Mouse (Mus musculus): Measurements from ENCODE around the gene Ahnak. TPM values are rescaled to one million over a fixed set of nuclear protein-coding genes. Genes with fewer than 3 reads are reported as not detected.
A peak's percentile ranks its signal among the peaks of the same experiment; 100 is the strongest.
"Not testable (repeated sequence)": the region's sequence is repeated elsewhere in the genome, so short reads cannot be mapped to it uniquely, and the experiment has no call there.

Gene Ahnak
- total and polyA plus RNA-seq, 2 experiments, result 1.2 to 10.9 TPM

DNA sequence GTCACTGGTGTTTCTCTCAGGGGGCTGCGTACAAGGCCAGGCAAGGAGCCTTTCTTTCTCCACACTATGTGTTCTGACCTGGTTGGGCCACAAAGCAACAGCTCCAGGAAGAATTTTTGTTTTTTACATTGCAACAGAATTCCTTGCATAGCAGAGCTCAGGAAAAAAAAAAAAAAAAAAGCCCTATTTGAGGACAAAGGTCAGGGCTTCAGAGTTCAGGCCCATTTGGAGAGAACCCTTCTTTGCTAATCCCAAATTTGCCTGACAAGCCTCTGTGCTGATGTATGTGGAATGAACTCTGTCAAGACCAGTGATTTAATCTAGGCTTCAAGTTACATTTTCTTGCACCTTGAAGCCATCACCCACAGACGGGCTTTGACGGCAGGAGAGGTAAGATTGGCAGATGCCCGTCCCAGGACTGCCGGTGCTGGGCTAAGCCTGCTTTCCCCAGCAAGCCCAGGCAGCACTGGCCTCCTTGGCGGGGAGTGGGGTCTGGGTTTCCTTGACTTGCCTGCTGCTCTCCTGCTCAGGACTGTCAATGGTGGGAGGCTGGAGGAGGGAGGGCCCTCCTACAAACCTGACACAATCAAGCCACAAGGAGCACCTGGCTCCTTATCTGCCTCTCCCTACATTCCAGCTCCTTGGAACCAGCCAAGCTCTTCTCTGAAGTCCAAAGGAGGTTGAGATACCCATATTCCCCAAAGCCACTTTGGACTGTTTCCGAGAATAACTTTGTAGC, 58.3 kb downstream of the Ahnak start:
- peak; percentile 84 for DNase-seq (ENCODE audit: extremely low read depth, low read depth, low spot score)
- no peaks in the 10 kb centered on the region; the same call in 1 of the 2 replicates for H3K79me2 ChIP-seq (ENCODE audit: control insufficient read depth, insufficient read depth, low read length)
- H3K36me3 ChIP-seq (ENCODE audit: control insufficient read depth, insufficient read depth, low read length), result no peaks in the 10 kb centered on the region
- 28% methylated on average over 7 of the region's 7 CpGs for WGBS
- no peaks in the 10 kb centered on the region for H3K27me3 ChIP-seq (ENCODE audit: control insufficient read depth, insufficient read depth, low read length)
- peak overlapping the region; percentile 95 for H3K27ac ChIP-seq (replicated peaks; ENCODE audit: insufficient read depth, low read depth, low read length)
- TF ChIP-seq POLR2A (IDR thresholded peaks at IDR 0.05; ENCODE audit: extremely low read depth, insufficient read depth, low read length), result no peak
- no peak for TF ChIP-seq CTCF (IDR thresholded peaks at IDR 0.05; ENCODE audit: low read depth, low read length)
- H3K4me3 ChIP-seq (ENCODE audit: insufficient read depth, low read depth, low read length), result peak overlapping the region; percentile 58
- peaks cover 10% of the 10 kb centered on the region for H3K4me1 ChIP-seq (ENCODE audit: control insufficient read depth, insufficient read depth, low read length)
- H3K9ac ChIP-seq (ENCODE audit: low read depth, low read length), result peak overlapping the region; percentile 63

DNA sequence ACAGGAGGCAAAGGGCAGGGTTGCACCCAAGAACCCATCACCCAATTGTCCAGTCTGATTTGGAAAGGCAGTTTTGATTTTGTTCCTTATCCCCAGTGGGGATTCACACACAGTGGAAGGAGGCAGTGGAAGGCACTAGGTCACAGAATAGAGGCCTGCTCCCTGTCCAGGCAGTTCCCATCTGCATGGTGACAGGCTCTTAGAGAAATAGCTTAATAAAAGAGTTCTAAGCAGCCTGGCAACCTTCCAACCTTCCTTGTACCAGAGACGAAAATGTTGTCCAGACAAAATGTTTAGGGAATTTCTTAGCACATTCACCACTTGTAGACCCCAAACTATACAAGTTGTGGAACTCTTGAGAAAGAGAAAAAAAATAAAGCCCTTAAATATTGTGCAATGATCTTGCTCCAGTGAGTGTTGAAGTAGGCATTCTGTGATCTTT, 58.9 kb downstream of the Ahnak start:
- no peak for TF ChIP-seq POLR2A (IDR thresholded peaks at IDR 0.05; ENCODE audit: extremely low read depth, insufficient read depth, low read length)
- TF ChIP-seq CTCF (IDR thresholded peaks at IDR 0.05; ENCODE audit: low read depth, low read length), result no peak
- DNase-seq (ENCODE audit: extremely low read depth, low read depth, low spot score), result peak; percentile 72
- no peaks in the 10 kb centered on the region for H3K27me3 ChIP-seq (ENCODE audit: control insufficient read depth, insufficient read depth, low read length)
- H3K79me2 ChIP-seq (ENCODE audit: control insufficient read depth, insufficient read depth, low read length), result no peaks in the 10 kb centered on the region; the same call in 1 of the 2 replicates
- peaks cover 10% of the 10 kb centered on the region for H3K4me1 ChIP-seq (ENCODE audit: control insufficient read depth, insufficient read depth, low read length)
- 5% methylated on average over 1 of the region's 1 CpGs for WGBS
- peak overlapping the region; percentile 95 for H3K27ac ChIP-seq (replicated peaks; ENCODE audit: insufficient read depth, low read depth, low read length)
- no peaks in the 10 kb centered on the region for H3K36me3 ChIP-seq (ENCODE audit: control insufficient read depth, insufficient read depth, low read length)
- H3K4me3 ChIP-seq (ENCODE audit: insufficient read depth, low read depth, low read length), result peak overlapping the region; percentile 58
- H3K9ac ChIP-seq (ENCODE audit: low read depth, low read length), result peak overlapping the region; percentile 63

DNA sequence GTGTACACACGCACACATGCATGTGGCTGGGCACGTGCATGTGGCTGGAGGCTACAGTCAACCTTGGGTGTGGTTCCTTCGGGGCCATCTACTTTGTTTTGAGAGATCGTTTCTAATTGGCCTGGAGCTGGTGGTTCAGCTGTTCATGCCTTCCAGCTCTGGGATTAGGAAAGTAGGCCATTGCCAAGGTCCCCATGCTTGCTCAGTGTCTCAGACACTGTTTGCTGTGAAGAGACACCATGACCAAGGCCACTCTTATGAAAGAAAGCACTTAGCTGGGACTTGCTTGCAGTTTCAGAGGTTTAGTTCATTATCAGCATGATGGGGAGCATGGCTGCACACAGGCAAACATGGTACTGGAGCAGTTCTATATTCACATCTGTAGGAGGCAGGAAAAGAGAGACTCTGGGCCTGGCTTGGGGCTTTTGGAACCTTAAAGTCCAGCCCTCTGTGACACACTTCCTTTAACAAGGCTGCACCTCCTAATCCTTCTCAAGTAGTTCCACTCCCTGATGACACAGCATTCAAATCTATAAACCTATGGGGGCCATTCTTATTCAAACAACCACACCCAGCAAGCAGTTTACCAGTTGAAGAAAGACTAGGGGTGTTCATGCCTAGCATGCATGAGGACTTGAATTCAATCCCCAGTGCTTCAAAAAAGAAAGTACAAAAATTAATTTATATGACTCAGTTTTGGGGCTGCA, 60.0 kb downstream of the Ahnak start:
- Histone ChIP-seq H3K27me3 (ENCODE audit: control insufficient read depth, insufficient read depth, low read length) (no peaks in the 10 kb centered on the region), H3K27ac (replicated peaks; ENCODE audit: insufficient read depth, low read depth, low read length) (no peak overlapping the region), H3K79me2 (ENCODE audit: control insufficient read depth, insufficient read depth, low read length) (no peaks in the 10 kb centered on the region; the same call in 1 of the 2 replicates), H3K9ac (ENCODE audit: low read depth, low read length) (no peak overlapping the region), H3K4me1 (ENCODE audit: control insufficient read depth, insufficient read depth, low read length) (peaks cover 10% of the 10 kb centered on the region), H3K4me3 (ENCODE audit: insufficient read depth, low read depth, low read length) (no peak overlapping the region), H3K36me3 (ENCODE audit: control insufficient read depth, insufficient read depth, low read length) (no peaks in the 10 kb centered on the region)
- no peak for TF ChIP-seq CTCF (IDR thresholded peaks at IDR 0.05; ENCODE audit: low read depth, low read length)
- TF ChIP-seq POLR2A (IDR thresholded peaks at IDR 0.05; ENCODE audit: extremely low read depth, insufficient read depth, low read length), result no peak
- no peak for DNase-seq (ENCODE audit: extremely low read depth, low read depth, low spot score)
- 95% methylated on average over 4 of the region's 4 CpGs for WGBS

DNA sequence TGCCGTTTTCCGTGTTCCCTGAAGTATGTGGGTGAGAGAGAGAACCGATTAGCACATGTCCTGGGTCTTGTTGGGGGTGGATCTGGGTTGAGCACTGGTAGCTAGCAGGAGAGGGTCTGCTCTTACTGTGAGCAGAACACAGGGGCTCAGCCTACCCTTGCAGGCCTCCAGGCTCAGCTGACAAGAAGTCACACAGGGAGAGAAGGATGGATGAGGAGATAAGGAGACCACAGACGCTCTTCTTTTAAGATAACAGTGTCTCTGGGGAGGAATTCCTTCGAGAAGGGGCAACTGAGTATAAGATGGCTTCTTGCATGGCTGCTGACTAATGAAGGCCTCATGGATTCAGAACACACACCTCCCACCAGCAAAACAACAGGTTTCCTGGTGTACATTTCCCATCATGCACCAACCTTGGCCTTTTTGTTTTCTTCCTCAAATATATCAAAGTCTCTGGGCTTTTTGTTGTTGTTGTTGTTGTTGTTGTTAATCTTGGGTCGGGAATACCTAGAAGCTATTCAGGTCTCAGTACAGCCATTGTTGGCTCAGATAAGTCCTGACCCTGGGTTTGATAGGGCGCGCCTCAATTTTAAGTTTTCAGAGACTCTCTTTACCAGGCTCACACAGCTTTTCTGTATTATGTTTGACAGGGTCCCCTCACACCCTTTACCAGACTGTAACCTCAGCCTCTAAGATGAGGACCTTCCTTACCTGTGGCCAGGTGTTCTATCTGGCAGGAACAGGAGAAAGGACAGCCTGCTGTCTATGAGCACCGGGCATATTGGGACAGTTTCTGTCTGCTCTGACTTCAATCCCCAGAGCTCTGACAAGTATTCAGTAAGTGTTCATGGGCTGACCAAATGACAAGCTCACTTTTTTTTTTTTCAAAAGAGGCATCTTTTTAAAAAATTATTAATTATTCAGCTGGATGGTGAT, 61.5 kb downstream of the Ahnak start:
- Histone ChIP-seq H3K27ac (replicated peaks; ENCODE audit: insufficient read depth, low read depth, low read length) (no peak overlapping the region), H3K36me3 (ENCODE audit: control insufficient read depth, insufficient read depth, low read length) (no peaks in the 10 kb centered on the region), H3K4me1 (ENCODE audit: control insufficient read depth, insufficient read depth, low read length) (peaks cover 10% of the 10 kb centered on the region), H3K9ac (ENCODE audit: low read depth, low read length) (no peak overlapping the region), H3K4me3 (ENCODE audit: insufficient read depth, low read depth, low read length) (no peak overlapping the region), H3K79me2 (ENCODE audit: control insufficient read depth, insufficient read depth, low read length) (no peaks in the 10 kb centered on the region; the same call in 1 of the 2 replicates), H3K27me3 (ENCODE audit: control insufficient read depth, insufficient read depth, low read length) (no peaks in the 10 kb centered on the region)
- no peak for DNase-seq (ENCODE audit: extremely low read depth, low read depth, low spot score)
- 82% methylated on average over 9 of the region's 9 CpGs for WGBS
- TF ChIP-seq POLR2A (IDR thresholded peaks at IDR 0.05; ENCODE audit: extremely low read depth, insufficient read depth, low read length), result no peak
- TF ChIP-seq CTCF (IDR thresholded peaks at IDR 0.05; ENCODE audit: low read depth, low read length), result no peak

DNA sequence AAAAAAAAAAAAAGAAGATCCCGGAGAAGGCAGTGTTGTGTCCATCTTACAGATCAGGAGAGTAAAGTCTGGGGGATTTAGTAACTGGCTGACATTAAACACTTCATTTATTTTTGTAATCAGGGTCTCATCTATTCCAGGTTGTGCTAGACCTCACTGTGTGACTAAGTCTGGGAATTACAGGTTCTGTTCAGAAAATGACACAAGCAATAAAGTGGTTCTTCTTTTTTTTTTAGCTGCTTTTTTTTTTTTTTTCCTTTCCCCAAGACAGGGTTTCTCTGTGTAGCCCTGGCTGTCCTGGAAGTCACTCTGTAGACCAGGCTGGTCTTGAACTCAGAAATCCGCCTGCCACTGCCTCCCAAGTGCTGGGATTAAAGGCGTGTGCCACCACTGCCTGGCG, 62.9 kb downstream of the Ahnak start:
- H3K9ac ChIP-seq (ENCODE audit: low read depth, low read length); H3K4me3 ChIP-seq (ENCODE audit: insufficient read depth, low read depth, low read length); H3K27me3 ChIP-seq (ENCODE audit: control insufficient read depth, insufficient read depth, low read length); H3K27ac ChIP-seq (replicated peaks; ENCODE audit: insufficient read depth, low read depth, low read length); H3K4me1 ChIP-seq (ENCODE audit: control insufficient read depth, insufficient read depth, low read length); DNase-seq (ENCODE audit: extremely low read depth, low read depth, low spot score); H3K79me2 ChIP-seq (ENCODE audit: control insufficient read depth, insufficient read depth, low read length); H3K36me3 ChIP-seq (ENCODE audit: control insufficient read depth, insufficient read depth, low read length): not testable (repeated sequence)
- 93% methylated on average over 4 of the region's 4 CpGs for WGBS
